Mouse (Mus musculus) embryonic fibroblast, embryonic 13.5 days (primary cell): ENCODE measurements around the gene Tmcc3.

Experiments
- CTCF ChIP-seq: IDR thresholded peaks from 2 replicates; pipeline ENCODE4 v1.5.1; 2011; ENCODE audit warnings: mild to moderate bottlenecking, control low read depth, low read length, moderate library complexity, borderline replicate concordance; ENCODE audit not compliant: insufficient read depth
- POLR2A ChIP-seq: IDR thresholded peaks from 2 replicates; pipeline ENCODE4 v1.6.1; 2011; ENCODE audit warnings: low read depth, mild to moderate bottlenecking, control low read depth, low read length, moderate library complexity

DNA sequence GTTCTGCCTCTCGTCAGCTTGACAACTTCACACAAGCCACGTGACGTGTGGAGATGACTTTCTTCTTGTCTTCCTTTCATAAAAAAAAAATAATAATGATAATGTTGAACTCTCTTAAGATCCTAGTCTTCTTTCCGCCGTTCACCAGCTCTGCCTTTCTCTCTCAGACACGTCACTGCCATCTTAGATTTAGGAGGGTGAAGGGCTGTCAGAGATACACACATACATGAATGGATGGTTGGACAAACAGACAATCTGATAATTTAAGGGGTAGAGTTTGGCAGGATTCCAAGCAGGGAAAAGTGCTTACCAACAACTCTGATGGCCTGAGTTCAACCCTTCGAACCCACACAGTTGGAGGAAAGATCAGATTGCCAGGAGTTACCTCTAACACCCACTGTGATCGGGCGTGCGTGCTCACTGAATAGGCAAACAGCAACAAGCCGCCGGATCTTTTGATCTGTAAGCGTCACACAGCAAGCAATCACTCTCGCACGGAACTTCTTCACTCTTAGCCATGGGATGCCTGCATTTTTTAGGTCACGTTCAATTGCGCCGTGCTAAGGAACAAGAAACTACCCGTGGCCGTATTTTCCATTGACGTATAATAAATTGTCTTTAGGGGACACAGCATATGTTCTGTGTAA is 254.6 kb downstream of the Tmcc3 start:
- TF ChIP-seq POLR2A (no peak), CTCF (no peak)
